Mouse (Mus musculus) layer of hippocampus, adult 2 months (tissue): ENCODE results near the gene Ift88. TPM values are rescaled to one million over a fixed set of nuclear protein-coding genes. Genes with fewer than 3 reads are reported as not detected.

ENCODE experiments used
- DNase-seq, 2 experiments: peaks; one replicate each; pipeline ENCODE4 v3.0.0; 2022; ENCODE audit warnings: low spot score in 2 of 2
- H3K27ac ChIP-seq: fragments of 200-600 bp; 2 replicates; pipeline ENCODE4 v1.8.1; 2022
- H3K4me3 ChIP-seq: fragments of 200-600 bp; 2 replicates; pipeline ENCODE4 v1.8.1; 2022; ENCODE audit warnings: mild to moderate bottlenecking
- CTCF ChIP-seq: fragments of 200-600 bp; conservative IDR thresholded peaks from 2 replicates; pipeline ENCODE4 v1.8.1; 2022; ENCODE audit warnings: antibody characterized with exemption, mild to moderate bottlenecking, moderate library complexity
- total RNA-seq, 2 experiments: library from RNA; stranded (reverse); gene quantifications; 2 replicates each; pipeline ENCODE4 v1.2.3; 2021

The Ift88 gene
- total RNA-seq, 2 experiments from 2014 or later: 14.8 to 17.7 TPM

GRCm38 (mm10) chr14:57543420-57544039 lies 119.7 kb downstream of the Ift88 start:
- TF ChIP-seq CTCF: no peak
- Histone ChIP-seq H3K27ac (no peak overlapping the region), H3K4me3 (no peak overlapping the region)
- no peak for DNase-seq

- DNase-seq: no peak
- no peak for TF ChIP-seq CTCF
- Histone ChIP-seq H3K27ac (no peak overlapping the region), H3K4me3 (no peak overlapping the region)
These were observed 121.7 kb downstream of the Ift88 start for GRCm38 (mm10) chr14:57545526-57545925.

- TF ChIP-seq CTCF: no peak
- DNase-seq: no peak
- Histone ChIP-seq H3K27ac (no peak overlapping the region), H3K4me3 (no peak overlapping the region)
These were observed 122.3 kb downstream of the Ift88 start for GRCm38 (mm10) chr14:57546131-57546530.

- no peak for DNase-seq
- no peak overlapping the region for H3K27ac ChIP-seq
- TF ChIP-seq CTCF: no peak
- H3K4me3 ChIP-seq: no peak overlapping the region
These were observed 122.7 kb downstream of the Ift88 start for GRCm38 (mm10) chr14:57546557-57547021.

GRCm38 (mm10) chr14:57547062-57547461 lies 123.2 kb downstream of the Ift88 start:
- H3K27ac ChIP-seq: no peak overlapping the region
- TF ChIP-seq CTCF: no peak
- no peak overlapping the region for H3K4me3 ChIP-seq
- no peak for DNase-seq

- DNase-seq: no peak
- Histone ChIP-seq H3K4me3 (no peak overlapping the region), H3K27ac (no peak overlapping the region)
- no peak for TF ChIP-seq CTCF
These were observed 129.1 kb downstream of the Ift88 start for GRCm38 (mm10) chr14:57552945-57553344.

- no peak for TF ChIP-seq CTCF
These were observed 130.6 kb downstream of the Ift88 start for GRCm38 (mm10) chr14:57554434-57554833.

GRCm38 (mm10) chr14:57555471-57556070 lies 131.7 kb downstream of the Ift88 start:
- TF ChIP-seq CTCF: no peak
- no peak overlapping the region for H3K27ac ChIP-seq
- no peak for DNase-seq
- no peak overlapping the region for H3K4me3 ChIP-seq

More at GRCm38 (mm10) chr14:57554434-57554833, 130.6 kb downstream of the Ift88 start:
- H3K27ac ChIP-seq: no peak overlapping the region
- H3K4me3 ChIP-seq: no peak overlapping the region
- no peak for DNase-seq

- no peak for DNase-seq
- no peak for TF ChIP-seq CTCF
- no peak overlapping the region for H3K27ac ChIP-seq
- no peak overlapping the region for H3K4me3 ChIP-seq
These were observed 133.1 kb downstream of the Ift88 start for GRCm38 (mm10) chr14:57556922-57557321.

- Histone ChIP-seq H3K4me3 (no peak overlapping the region), H3K27ac (no peak overlapping the region)
- no peak for DNase-seq
- no peak for TF ChIP-seq CTCF
These were observed 141.8 kb downstream of the Ift88 start for GRCm38 (mm10) chr14:57565626-57566025.

Other genes with a start within 250 kb of the Ift88 start
- gene Cryl1, start 25.5 kb upstream of the Ift88 start, total RNA-seq: 10 to 100 TPM; 18.2 to 21.5 TPM
- gene Il17d, start 100.7 kb downstream of the Ift88 start, total RNA-seq: 10 to 100 TPM; 11.2 to 12.3 TPM
- gene Eef1akmt1, start 147.6 kb downstream of the Ift88 start, total RNA-seq: 10 to 100 TPM; 30.9 to 33.4 TPM
- 10 to 100 TPM; 14.4 to 15.0 TPM for gene Xpo4, start 241.4 kb downstream of the Ift88 start, total RNA-seq